Mouse (Mus musculus) MEL (cell line): ENCODE results near the gene Siglecg. TPM values are rescaled to one million over a fixed set of nuclear protein-coding genes. Genes with fewer than 3 reads are reported as not detected.
A peak's percentile ranks its signal among the peaks of the same experiment; 100 is the strongest.

Source experiments
- DNase-seq: peaks from one replicate; pipeline ENCODE4 v3.0.0; 2011; ENCODE audit warnings: low read depth, low spot score
- H3K27ac ChIP-seq: 2 replicates; pipeline ENCODE4 v1.5.1; 2012; ENCODE audit warnings: low read depth, mild to moderate bottlenecking, control low read depth, low read length, moderate library complexity; ENCODE audit not compliant: control insufficient read depth
- H3K27me3 ChIP-seq, 2 experiments: fragments of 150-350 bp in 1 of 2; sonication (generic) in 1 of 2; 2 replicates each; pipeline ENCODE4 v1.6.1; 2012; ENCODE audit warnings: low read length in 2 of 2, mild to moderate bottlenecking in 2 of 2, improper control_type of control experiment in 1 of 2, moderate library complexity in 1 of 2; ENCODE audit not compliant: insufficient read depth in 2 of 2, control insufficient read depth in 1 of 2
- H3K36me3 ChIP-seq, 2 experiments: 2 replicates each; pipeline ENCODE4 v1.6.1; 2012 to 2014; ENCODE audit warnings: low read length in 2 of 2, improper control_type of control experiment in 1 of 2, inconsistent platforms in 1 of 2, mild to moderate bottlenecking in 1 of 2; ENCODE audit not compliant: insufficient read depth in 2 of 2, control insufficient read depth in 1 of 2
- H3K4me1 ChIP-seq, 2 experiments: fragments of 150-350 bp in 1 of 2; sonication (generic) in 1 of 2; 2 replicates each; pipeline ENCODE4 v1.6.1; 2012; ENCODE audit warnings: low read length in 2 of 2, improper control_type of control experiment in 1 of 2, mild to moderate bottlenecking in 1 of 2; ENCODE audit not compliant: insufficient read depth in 2 of 2, control insufficient read depth in 1 of 2
- H3K4me3 ChIP-seq, 2 experiments: fragments of 150-350 bp in 1 of 2; sonication (generic) in 1 of 2; 2 replicates each; pipeline ENCODE4 v1.5.1; 2012; ENCODE audit warnings: low read depth in 2 of 2, low read length in 2 of 2, mild to moderate bottlenecking in 2 of 2, moderate library complexity in 2 of 2, control low read depth in 1 of 2, improper control_type of control experiment in 1 of 2; ENCODE audit not compliant: control insufficient read depth in 1 of 2, insufficient read depth in 1 of 2
- H3K79me2 ChIP-seq: 2 replicates; pipeline ENCODE4 v1.6.1; 2012; ENCODE audit warnings: mild to moderate bottlenecking, low read length, moderate library complexity; ENCODE audit not compliant: control insufficient read depth, poor library complexity, insufficient read depth
- H3K9ac ChIP-seq: 2 replicates; pipeline ENCODE4 v1.6.1; 2012; ENCODE audit warnings: low read depth, mild to moderate bottlenecking, control low read depth, low read length, moderate library complexity; ENCODE audit not compliant: control insufficient read depth, poor library complexity, severe bottlenecking
- H3K9me3 ChIP-seq: fragments of 150-350 bp; sonication (generic); replicated peaks from 2 replicates; pipeline ENCODE4 v1.6.1; 2012; ENCODE audit warnings: mild to moderate bottlenecking, low read length, improper control_type of control experiment, moderate library complexity; ENCODE audit not compliant: insufficient read depth
- CHD2 ChIP-seq: IDR thresholded peaks from 2 replicates; pipeline ENCODE4 v1.6.1; 2011; ENCODE audit warnings: low read length, improper control_type of control experiment
- CTCF ChIP-seq, 3 experiments: IDR thresholded peaks in 2 of 3; conservative IDR thresholded peaks in 1 of 3; 2 replicates each; pipeline ENCODE4 v1.5.1; 2011 to 2012; ENCODE audit warnings: low read length in 3 of 3, low read depth in 2 of 3, mild to moderate bottlenecking in 2 of 3, improper control_type of control experiment in 1 of 3, inconsistent platforms in 1 of 3, mixed read lengths in 1 of 3, moderate library complexity in 1 of 3; ENCODE audit not compliant: control insufficient read depth in 1 of 3, insufficient read depth in 1 of 3, poor library complexity in 1 of 3, severe bottlenecking in 1 of 3
- ELF1 ChIP-seq: IDR thresholded peaks from 2 replicates; pipeline ENCODE4 v1.6.1; 2014; ENCODE audit warnings: low read depth, mild to moderate bottlenecking, inconsistent platforms, low read length, improper control_type of control experiment, moderate library complexity
- GABPA ChIP-seq: IDR thresholded peaks from 2 replicates; pipeline ENCODE4 v1.6.1; 2012; ENCODE audit warnings: low read depth, mild to moderate bottlenecking, inconsistent platforms, low read length, improper control_type of control experiment, moderate library complexity
- GATA1 ChIP-seq: IDR thresholded peaks from 2 replicates; pipeline ENCODE4 v1.6.1; 2011; ENCODE audit warnings: low read depth, low read length, improper control_type of control experiment
- MAZ ChIP-seq: IDR thresholded peaks from 2 replicates; pipeline ENCODE4 v1.6.1; 2012; ENCODE audit warnings: low read depth, mild to moderate bottlenecking, inconsistent platforms, low read length, improper control_type of control experiment
- MEF2A ChIP-seq: IDR thresholded peaks from 2 replicates; pipeline ENCODE4 v1.6.1; 2014; ENCODE audit warnings: low read depth, mild to moderate bottlenecking, inconsistent platforms, low read length, improper control_type of control experiment; ENCODE audit not compliant: poor library complexity, insufficient replicate concordance, severe bottlenecking; ENCODE audit errors: extremely low read depth
- MYB ChIP-seq: IDR thresholded peaks from 2 replicates; pipeline ENCODE4 v1.6.1; 2011; ENCODE audit warnings: mild to moderate bottlenecking, low read depth, low read length, improper control_type of control experiment
- MYC ChIP-seq: IDR thresholded peaks from 2 replicates; pipeline ENCODE4 v1.6.1; 2011; ENCODE audit warnings: low read depth, mild to moderate bottlenecking, low read length, improper control_type of control experiment, moderate library complexity
- NELFE ChIP-seq: IDR thresholded peaks from 2 replicates; pipeline ENCODE4 v1.6.1; 2011; ENCODE audit warnings: low read depth, low read length, improper control_type of control experiment
- POLR2AphosphoS2 ChIP-seq: IDR thresholded peaks from 2 replicates; pipeline ENCODE4 v1.6.1; 2011; ENCODE audit warnings: low read length, improper control_type of control experiment
- POLR2AphosphoS5 ChIP-seq: IDR thresholded peaks from 2 replicates; pipeline ENCODE4 v1.6.1; 2012; ENCODE audit warnings: low read depth, borderline replicate concordance, mild to moderate bottlenecking, inconsistent platforms, low read length, moderate library complexity, mixed read lengths
- RAD21 ChIP-seq: IDR thresholded peaks from 2 replicates; pipeline ENCODE4 v1.6.1; 2011; ENCODE audit warnings: mild to moderate bottlenecking, low read depth, low read length, improper control_type of control experiment
- SMC3 ChIP-seq: IDR thresholded peaks from 2 replicates; pipeline ENCODE4 v1.6.1; 2011; ENCODE audit warnings: low read depth, low read length, improper control_type of control experiment
- TCF12 ChIP-seq: IDR thresholded peaks from 2 replicates; pipeline ENCODE4 v1.6.1; 2014; ENCODE audit warnings: low read depth, mild to moderate bottlenecking, inconsistent platforms, low read length, improper control_type of control experiment, moderate library complexity
- USF1 ChIP-seq: IDR thresholded peaks from 2 replicates; pipeline ENCODE4 v1.6.1; 2014; ENCODE audit warnings: low read depth, mild to moderate bottlenecking, inconsistent platforms, low read length, improper control_type of control experiment, moderate library complexity
- ZC3H11A ChIP-seq: IDR thresholded peaks from 2 replicates; pipeline ENCODE4 v1.6.1; 2012; ENCODE audit warnings: low read depth, mild to moderate bottlenecking, inconsistent platforms, low read length, improper control_type of control experiment
- ZNF384 ChIP-seq: IDR thresholded peaks from 2 replicates; pipeline ENCODE4 v1.6.1; 2012; ENCODE audit warnings: low read depth, mild to moderate bottlenecking, inconsistent platforms, low read length, improper control_type of control experiment
- polyA plus RNA-seq, 2 experiments: library from polyadenylated mRNA; stranded (reverse) in 1 of 2; unstranded in 1 of 2; fragments of >175 nt in 1 of 2; fragments of >200 nt in 1 of 2; gene quantifications; 2 replicates each; pipeline versions ENCODE4 v1.2.1 to v1.2.4; 2012; ENCODE audit warnings: low replicate concordance in 2 of 2, low read depth in 1 of 2; ENCODE audit not compliant: insufficient read length in 2 of 2, insufficient read depth in 1 of 2, missing spikeins in 1 of 2
- total RNA-seq: library from RNA; depleted of rRNA; stranded (reverse); fragments of 300-350 nt; gene quantifications from 2 replicates; pipeline ENCODE4 v1.2.3, GENCODE M21; 2012

Gene Siglecg
- total and polyA plus RNA-seq, 3 experiments: not detected

DNA sequence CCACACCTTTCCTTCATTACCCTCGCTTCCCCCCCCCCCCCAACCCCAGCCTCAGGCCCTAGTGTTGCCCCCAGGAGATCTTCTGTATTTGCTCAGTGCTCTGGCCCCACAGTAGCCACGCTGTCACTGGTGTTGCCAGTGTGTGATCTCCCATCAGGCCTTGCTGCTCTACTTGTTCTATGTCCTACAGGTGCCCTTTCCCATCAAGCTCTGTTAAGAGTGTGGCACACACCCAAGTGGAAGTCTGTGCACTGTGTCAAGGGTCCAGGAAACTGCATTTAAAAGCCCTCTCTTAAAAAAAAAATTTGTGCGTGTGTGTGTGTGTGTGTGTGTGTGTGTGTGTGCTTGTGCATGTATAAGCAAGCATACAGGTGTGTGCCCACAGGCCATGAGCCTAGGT, 40.2 kb downstream of the Siglecg start:
- TF ChIP-seq CTCF (IDR thresholded peaks at IDR 0.05 in 2 of 3, conservative IDR thresholded peaks at IDR 0.05 in 1 of 3; ENCODE audit: control insufficient read depth in 1 of 3, insufficient read depth in 1 of 3, low read depth in 2 of 3, low read length in 3 of 3, poor library complexity in 1 of 3, severe bottlenecking in 1 of 3): no peak
- TF ChIP-seq CHD2: no peak
- TF ChIP-seq ELF1: no peak
- no peak for TF ChIP-seq GABPA
- TF ChIP-seq MEF2A: no peak
- no peak for TF ChIP-seq GATA1
- no peak for TF ChIP-seq POLR2AphosphoS2
- TF ChIP-seq MYC: no peak
- TF ChIP-seq SMC3: no peak
- no peak for TF ChIP-seq TCF12
- no peak for TF ChIP-seq RAD21
- no peak for TF ChIP-seq MAZ
- H3K27ac ChIP-seq: no peak overlapping the region
- no peaks in the 10 kb centered on the region for H3K9me3 ChIP-seq
- no peak overlapping the region for H3K9ac ChIP-seq
- H3K79me2 ChIP-seq: peaks cover 24% of the 10 kb centered on the region
- peaks cover 0 to 21% of the 10 kb centered on the region in 2 experiments; a peak in 2 of 4 replicates for H3K36me3 ChIP-seq
- no peak for DNase-seq
- H3K27me3 ChIP-seq: no peaks in the 10 kb centered on the region
- peaks cover 2 to 43% of the 10 kb centered on the region in 2 experiments; a peak in 2 of 4 replicates for H3K4me1 ChIP-seq
- H3K4me3 ChIP-seq: no peak overlapping the region

DNA sequence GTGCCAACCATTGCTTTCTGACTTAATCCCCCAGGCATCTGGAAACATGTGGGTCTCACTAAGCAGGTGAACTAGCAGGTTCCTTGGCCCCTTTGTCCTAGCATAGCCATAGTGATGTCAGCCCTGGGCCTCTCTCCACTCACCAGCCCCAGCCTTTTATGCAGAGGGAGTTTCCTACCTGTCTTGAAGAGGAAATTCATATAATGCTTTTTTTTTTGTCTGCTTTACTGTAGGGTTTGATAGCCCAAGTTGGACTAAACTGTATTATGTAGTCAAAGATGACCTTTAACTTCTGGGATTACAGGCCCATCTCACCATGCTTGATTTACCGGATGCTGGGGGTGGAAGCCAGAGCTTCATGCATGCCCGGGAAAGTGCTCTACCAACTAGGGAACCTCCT, 41.8 kb downstream of the Siglecg start:
- Histone ChIP-seq H3K79me2 (peaks cover 15% of the 10 kb centered on the region), H3K4me1 (peaks cover 2 to 37% of the 10 kb centered on the region in 2 experiments; a peak in 2 of 4 replicates), H3K36me3 (peaks cover 0 to 19% of the 10 kb centered on the region in 2 experiments; a peak in 2 of 4 replicates), H3K9ac (no peak overlapping the region), H3K9me3 (no peaks in the 10 kb centered on the region), H3K27ac (no peak overlapping the region), H3K4me3 (no peak overlapping the region), H3K27me3 (no peaks in the 10 kb centered on the region)
- DNase-seq: no peak
- no peak for TF ChIP-seq POLR2AphosphoS5
- TF ChIP-seq ZNF384: peak; percentile 58

DNA sequence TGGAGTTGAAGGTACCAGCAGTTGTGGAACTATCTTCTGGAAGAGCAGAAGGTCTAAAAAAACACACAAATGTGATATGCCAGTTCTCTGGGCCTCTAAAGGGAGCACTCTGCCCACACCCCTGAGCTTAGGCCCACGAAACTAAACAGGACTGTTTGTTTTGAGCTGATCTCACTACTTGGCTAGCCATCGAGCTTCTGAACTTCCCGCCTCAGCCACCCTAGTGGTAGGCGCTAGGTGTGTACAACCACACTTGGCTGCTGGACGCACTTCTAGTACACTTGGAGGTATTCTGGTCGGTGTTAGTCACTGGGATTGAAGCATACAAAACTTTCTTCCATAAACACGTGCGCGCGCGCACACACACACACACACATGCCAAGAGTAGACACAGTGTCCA, 43.7 kb downstream of the Siglecg start:
- peaks cover 0 to 15% of the 10 kb centered on the region in 2 experiments; a peak in 2 of 4 replicates for H3K36me3 ChIP-seq
- H3K27ac ChIP-seq: no peak overlapping the region
- peaks cover 7% of the 10 kb centered on the region; the same call in 1 of the 2 replicates for H3K79me2 ChIP-seq
- no peaks in the 10 kb centered on the region for H3K27me3 ChIP-seq
- no peak for DNase-seq
- H3K9me3 ChIP-seq: no peaks in the 10 kb centered on the region
- no peak overlapping the region for H3K9ac ChIP-seq
- TF ChIP-seq ELF1: no peak
- TF ChIP-seq NELFE: no peak
- TF ChIP-seq USF1: no peak
- no peak for TF ChIP-seq ZC3H11A
- no peak for TF ChIP-seq TCF12
- TF ChIP-seq MYB: no peak
- peaks cover 0 to 26% of the 10 kb centered on the region in 2 experiments; a peak in 2 of 4 replicates for H3K4me1 ChIP-seq
- H3K4me3 ChIP-seq: no peak overlapping the region
